31 mouse cellular contexts compared by ENCODE assay signal in the genomic region with DNA sequence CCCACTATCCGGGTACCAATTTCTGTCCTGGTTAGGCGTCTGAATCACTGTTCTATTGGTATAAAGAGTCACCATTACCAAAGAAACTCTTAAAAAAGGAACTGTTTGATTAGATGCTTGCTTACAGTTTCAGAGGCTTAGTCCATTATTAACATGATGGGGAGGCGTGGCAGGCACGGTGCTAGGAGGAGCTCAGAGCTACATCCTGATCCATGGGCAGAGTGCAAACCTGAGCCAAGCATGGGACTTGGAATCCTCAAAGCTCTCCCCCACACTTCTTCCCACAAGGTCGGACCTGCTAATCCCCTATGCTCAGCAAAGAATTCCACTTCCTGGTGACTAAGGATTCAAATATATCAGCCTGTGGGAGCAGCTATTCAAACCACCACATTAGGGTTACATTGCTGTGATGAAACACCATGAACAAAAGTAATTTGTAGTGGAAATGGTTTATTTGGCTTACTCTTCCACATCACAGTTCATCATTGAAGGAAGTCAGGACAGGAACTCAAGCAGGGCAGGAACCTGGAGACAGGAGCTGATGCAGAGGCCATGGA. TPM values are rescaled to one million over a fixed set of nuclear protein-coding genes. Genes with fewer than 3 reads are reported as not detected.
DNase-seq lines count a peak whose midpoint lies in the region; ATAC-seq lines count a peak whose summit lies in the region.
"Had no signal": no experiment of that assay in that cellular context is flagged by ENCODE, and none has a peak within 500 bp of the region (broad histone marks: within the 10 kb centered on the region; RNA-seq: fewer than 3 reads in every experiment).

No protein-coding gene starts in this region.

- H3K36me3 ChIP-seq in heart, embryonic 10.5 days, result no peaks in the 10 kb centered on the region
- no peaks in the 10 kb centered on the region for H3K36me3 ChIP-seq in kidney, embryonic 16.5 days (ENCODE audit: insufficient read depth, low read length)
- H3K36me3 ChIP-seq: forebrain, embryonic 12.5 days; limb, embryonic 13.5 days; lung, embryonic 15.5 days; midbrain, embryonic 10.5 days; stomach, embryonic 15.5 days had no signal

- H3K9me3 ChIP-seq in heart, embryonic 10.5 days, result no peaks in the 10 kb centered on the region
- no peaks in the 10 kb centered on the region for H3K9me3 ChIP-seq in kidney, embryonic 16.5 days (ENCODE audit: low read length)
- H3K9me3 ChIP-seq: forebrain, embryonic 12.5 days; limb, embryonic 13.5 days; lung, embryonic 15.5 days; midbrain, embryonic 10.5 days; stomach, embryonic 15.5 days had no signal

- H3K27me3 ChIP-seq in heart, embryonic 10.5 days (ENCODE audit: insufficient read depth, poor library complexity, severe bottlenecking), result no peaks in the 10 kb centered on the region
- no peaks in the 10 kb centered on the region for H3K27me3 ChIP-seq in kidney, embryonic 16.5 days (ENCODE audit: insufficient read depth, low read length)
- H3K27me3 ChIP-seq: forebrain, embryonic 12.5 days; lung, embryonic 15.5 days; stomach, embryonic 15.5 days had no signal

- H3K9ac ChIP-seq in kidney, embryonic 16.5 days (replicated peaks; ENCODE audit: low read length), result no peak overlapping the region
- H3K9ac ChIP-seq: forebrain, embryonic 12.5 days; hindbrain, embryonic 14.5 days; limb, embryonic 13.5 days; lung, embryonic 15.5 days; stomach, embryonic 15.5 days had no signal

- peak; percentile 16 for DNase-seq in heart, embryonic 10.5 days (ENCODE audit: low spot score)
- no peak for DNase-seq in heart, postnatal 4 days
- DNase-seq in kidney, postnatal 14 days, result no peak
- DNase-seq in adrenal gland, adult 8-10 months, result no peak
- DNase-seq in embryo, embryonic 9.5 days (ENCODE audit: extremely low spot score), result no peak
- no peak for DNase-seq in spleen, postnatal 14 days (ENCODE audit: low spot score in 2 of 2)
- DNase-seq: adrenal gland, postnatal 10 days; B cell, adult 2 months; cerebellum, adult 11-12 months; cerebellum, postnatal 10 days; gastrocnemius, postnatal 10 days; retina, postnatal 1 day; right cerebral cortex, postnatal 14 days; thymus, postnatal 14 days had no signal

- no peak overlapping the region for H3K27ac ChIP-seq in heart, embryonic 10.5 days
- no peak overlapping the region for H3K27ac ChIP-seq in kidney, embryonic 16.5 days (ENCODE audit: low read length)
- H3K27ac ChIP-seq: forebrain, embryonic 12.5 days; hindbrain, embryonic 14.5 days; left cerebral cortex, adult 2 months; limb, embryonic 13.5 days; lung, embryonic 15.5 days; midbrain, embryonic 10.5 days; stomach, embryonic 15.5 days had no signal

- WGBS in heart, embryonic 10.5 days, result 80% methylated on average over 5 of the region's 5 CpGs
- WGBS in kidney, embryonic 16.5 days, result 82% methylated on average over 5 of the region's 5 CpGs

- ATAC-seq in kidney, embryonic 16.5 days (ENCODE audit: low FRiP score, low TSS enrichment), result peak; percentile 72
- ATAC-seq in granulocyte monocyte progenitor cell, adult 5-6 weeks (replicated peaks; ENCODE audit: poor library complexity, severe bottlenecking), result peak; percentile 21; the same call in 1 of the 2 replicates
- ATAC-seq: intestine, postnatal 0 days had no signal

- H3K4me2 ChIP-seq in kidney, embryonic 16.5 days (replicated peaks; ENCODE audit: low read depth, low read length), result no peak overlapping the region
- H3K4me2 ChIP-seq: forebrain, embryonic 12.5 days; heart, embryonic 11.5 days; hindbrain, embryonic 14.5 days; limb, embryonic 13.5 days; liver, embryonic 11.5 days; lung, embryonic 15.5 days; stomach, embryonic 15.5 days had no signal

- H3K4me1 ChIP-seq in heart, embryonic 10.5 days, result no peaks in the 10 kb centered on the region
- H3K4me1 ChIP-seq in kidney, embryonic 16.5 days (ENCODE audit: insufficient read depth, low read length), result 0 out of 2 replicates have a peak, but pooled peaks cover under 1% of the 10 kb centered on the region
- H3K4me1 ChIP-seq: forebrain, embryonic 12.5 days; lung, embryonic 15.5 days; midbrain, embryonic 10.5 days; stomach, embryonic 15.5 days had no signal

- no peak overlapping the region for H3K4me3 ChIP-seq in heart, embryonic 10.5 days
- no peak overlapping the region for H3K4me3 ChIP-seq in kidney, embryonic 16.5 days (ENCODE audit: low read length)
- H3K4me3 ChIP-seq: erythroblast, embryonic 14.5 days; forebrain, embryonic 12.5 days; left cerebral cortex, adult 2 months; limb, embryonic 13.5 days; lung, embryonic 15.5 days; midbrain, embryonic 10.5 days; stomach, embryonic 15.5 days had no signal

RNA-seq across cellular contexts. Expression of gene Il12a, which starts 20.9 kb away (rescaled TPM):
- polyA plus RNA-seq in heart, embryonic 10.5 days (2016; fragmentation: Nextera tagmentation; extraction: Ambion mirVana), result 0.35 and 0.41 TPM in 2 replicates
- total RNA-seq in heart, postnatal 4 days (2021), result under 1 TPM in 1 of 2 experiments, not detected in 1; 0.20 TPM
- 0.41 TPM in 1 of 2 replicates, not detected in the other for polyA plus RNA-seq in kidney, embryonic 16.5 days (2015; fragmentation: Nextera tagmentation; extraction: Ambion mirVana)
- 36.2 and 43.0 TPM in 2 replicates for total RNA-seq in granulocyte monocyte progenitor cell, adult 5-6 weeks (2014; fragmentation: Nextera tagmentation)
- total RNA-seq in granulocyte monocyte progenitor cell, adult 5-6 weeks (2017), result 28.3 and 28.6 TPM in 2 replicates
- total RNA-seq in adrenal gland, adult 8-10 months (2022), result 1 to 10 TPM in 1 of 4 experiments, under 1 TPM in 2, not detected in 1; 0.55 to 1.0 (median 0.67) TPM
- total RNA-seq: midbrain, postnatal 0 days had no signal
- polyA plus RNA-seq: erythroblast, embryonic 14.5 days; gonadal fat pad, adult 2 months; heart, embryonic 16.5 days; hindbrain, embryonic 14.5 days; intestine, postnatal 0 days; midbrain, embryonic 10.5 days; midbrain, postnatal 0 days; neural tube, embryonic 14.5 days had no signal

Comparison
In these comparisons a context has a peak if more than half of its experiments do, and no peak if none do; other contexts are left out.
1. RNA of gene Il12a, which starts 20.9 kb away (total RNA-seq): 28.3 to 43.0 TPM in granulocyte monocyte progenitor cell, adult 5-6 weeks; 0.55 to 1.0 TPM in adrenal gland, adult 8-10 months and 0.20 TPM in heart, postnatal 4 days; every median in the first group is over 10 times any median in the second.